ENCODE assay signal across 16 mouse cellular contexts in the genomic region with DNA sequence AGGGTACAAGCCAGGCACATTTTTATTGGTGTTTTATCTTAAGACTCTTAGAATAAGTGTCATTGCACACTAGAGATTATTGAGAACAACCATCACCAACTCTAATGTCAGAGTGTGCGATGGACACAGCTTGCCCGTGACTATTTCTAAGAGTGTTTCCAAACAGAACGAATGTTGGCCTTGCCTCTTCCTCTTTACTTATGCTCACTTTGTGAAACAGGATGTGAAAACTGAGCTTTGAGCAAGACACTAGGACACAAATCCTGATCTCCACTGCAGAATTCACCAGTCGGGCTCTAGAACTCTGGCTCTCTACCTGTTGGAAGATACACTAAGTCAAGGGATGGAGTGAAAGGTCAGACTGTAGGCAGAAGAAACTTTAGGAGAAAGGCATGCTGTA.
"Had no signal": no experiment of that assay in that cellular context is flagged by ENCODE, and none has a peak within 500 bp of the region (broad histone marks: within the 10 kb centered on the region; RNA-seq: fewer than 3 reads in every experiment).

No protein-coding gene starts in this region.

- H3K4me3 ChIP-seq: layer of hippocampus, adult 2 months; liver, embryonic 13.5 days; neural tube, embryonic 13.5 days had no signal

- H3K36me3 ChIP-seq: liver, embryonic 13.5 days; neural tube, embryonic 13.5 days had no signal

- ATAC-seq: intestine, postnatal 0 days had no signal

- H3K9ac ChIP-seq: liver, embryonic 13.5 days; neural tube, embryonic 13.5 days had no signal

- H3K4me2 ChIP-seq: liver, embryonic 13.5 days; midbrain, embryonic 11.5 days; neural tube, embryonic 13.5 days had no signal

- H3K9me3 ChIP-seq: liver, embryonic 13.5 days; neural tube, embryonic 13.5 days had no signal

- H3K27me3 ChIP-seq: liver, embryonic 13.5 days; neural tube, embryonic 13.5 days had no signal

- H3K27ac ChIP-seq: kidney, postnatal 0 days; layer of hippocampus, adult 2 months; liver, embryonic 13.5 days; neural tube, embryonic 13.5 days had no signal

- DNase-seq: kidney, adult 2 months; kidney, postnatal 25 days; layer of hippocampus, adult 9-11 months; liver, embryonic 13.5 days; lung, adult 2 months; lung, postnatal 14 days; lung, postnatal 4 days; midbrain, embryonic 14.5 days; right cerebral cortex, postnatal 14 days; thymus, adult 18-20 months; thymus, postnatal 36 days had no signal

- H3K4me1 ChIP-seq: liver, embryonic 13.5 days; neural tube, embryonic 13.5 days had no signal
